Mouse (Mus musculus): ENCODE results near the gene Vmn1r58.

GRCm38 (mm10) chr7:5448627-5449026, 35.4 kb upstream of the Vmn1r58 start:
- TF ChIP-seq EP300 (IDR thresholded peaks at IDR 0.05) (no peak), CTCF (IDR thresholded peaks at IDR 0.05) (no peak)
